Mouse (Mus musculus) T-helper 17 cell (primary cell): ENCODE results near the gene Cux1.

Experiments used
- in situ Hi-C, 2 experiments: fragments of 300-600 bp; cut with MboI, MseI; formaldehyde crosslinking; loops; 1 replicate in 1 of 2; 2 replicates in 1 of 2; pipeline ENCODE4 v1.15.1; 2025; ENCODE audit warnings: high pct_unique_total_duplicates in 2 of 2

Cux1 gene

DNA sequence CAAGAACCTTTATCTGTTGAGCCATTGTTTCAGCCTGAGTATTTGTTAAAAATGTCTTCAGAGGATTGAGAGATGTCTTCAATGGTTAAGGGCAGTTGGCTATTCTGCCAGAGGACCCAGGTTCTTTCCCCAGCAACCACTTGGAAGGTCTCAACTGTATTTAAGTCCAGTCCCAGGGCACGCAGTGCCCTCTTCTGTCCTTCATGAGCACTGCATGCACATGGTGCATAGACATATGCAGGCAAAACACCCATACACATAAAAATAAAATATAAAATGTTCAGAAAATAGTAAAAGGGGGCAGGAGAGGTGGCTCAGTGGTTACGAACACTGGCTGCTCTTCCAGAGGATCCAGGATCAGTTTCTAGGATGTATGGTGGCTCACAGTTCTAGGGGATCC, 239.6 kb downstream of the Cux1 start:
- in situ Hi-C loops, result no loop called here

DNA sequence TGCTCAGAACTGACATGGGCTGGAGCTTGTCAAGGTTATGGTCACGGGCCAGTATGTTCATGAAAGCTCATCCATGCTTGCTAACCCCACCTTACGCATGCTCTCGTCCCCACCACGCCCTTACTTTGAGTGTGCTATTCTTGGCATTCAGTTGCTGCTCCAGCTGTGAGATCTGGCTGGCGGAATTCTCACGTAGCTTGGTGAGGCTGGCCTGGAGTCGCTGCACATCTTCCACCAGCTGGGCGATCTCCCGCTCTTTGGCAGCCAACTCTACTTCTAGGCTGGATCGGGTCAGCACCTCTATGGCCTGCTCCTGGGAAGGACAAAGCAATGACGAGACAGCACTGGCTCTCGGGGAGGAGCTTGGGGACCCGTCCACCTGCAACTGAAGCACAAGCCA, 240.7 kb downstream of the Cux1 start:
- in situ Hi-C loops, result no loop called here

DNA sequence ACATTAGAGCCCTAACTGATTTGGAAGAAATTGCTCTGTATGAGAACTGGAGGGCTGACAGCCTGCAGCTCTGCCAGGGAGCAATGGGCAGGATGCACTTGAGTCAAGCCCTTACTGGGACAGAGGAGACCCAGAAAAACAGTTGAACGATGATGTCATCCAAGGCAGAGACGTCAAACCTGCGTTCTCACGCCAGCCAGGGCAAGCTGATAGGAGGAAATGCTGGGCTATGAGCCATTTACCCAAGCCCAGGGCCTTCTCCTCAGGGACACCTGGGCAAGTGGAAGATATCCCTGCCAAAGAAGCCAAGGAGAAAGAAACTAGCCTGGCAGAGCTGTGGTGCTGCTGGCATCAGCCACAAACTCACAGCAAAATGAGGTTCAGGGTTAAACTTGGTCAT, 242.8 kb downstream of the Cux1 start:
- in situ Hi-C loops, result no loop called here

DNA sequence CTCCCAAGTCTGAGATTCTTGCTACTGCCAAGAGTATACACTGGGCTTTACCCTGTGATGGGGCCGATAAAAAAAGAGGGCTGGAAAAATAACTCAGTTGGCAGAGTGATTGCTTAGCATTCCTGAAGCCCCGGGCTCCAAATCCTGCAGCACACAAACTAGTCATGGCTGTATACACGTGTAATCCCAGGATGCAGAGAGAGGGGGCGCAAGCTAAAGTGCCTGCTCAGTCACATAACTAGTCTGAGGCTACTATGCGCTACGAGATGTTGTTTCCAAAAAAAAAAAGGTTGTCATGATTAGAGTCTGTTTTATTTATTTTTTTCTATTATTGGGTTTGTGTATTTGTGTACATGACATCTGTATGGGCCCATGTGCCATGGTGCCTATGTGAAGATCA, 245.9 kb downstream of the Cux1 start:
- in situ Hi-C loops, result no loop called here

DNA sequence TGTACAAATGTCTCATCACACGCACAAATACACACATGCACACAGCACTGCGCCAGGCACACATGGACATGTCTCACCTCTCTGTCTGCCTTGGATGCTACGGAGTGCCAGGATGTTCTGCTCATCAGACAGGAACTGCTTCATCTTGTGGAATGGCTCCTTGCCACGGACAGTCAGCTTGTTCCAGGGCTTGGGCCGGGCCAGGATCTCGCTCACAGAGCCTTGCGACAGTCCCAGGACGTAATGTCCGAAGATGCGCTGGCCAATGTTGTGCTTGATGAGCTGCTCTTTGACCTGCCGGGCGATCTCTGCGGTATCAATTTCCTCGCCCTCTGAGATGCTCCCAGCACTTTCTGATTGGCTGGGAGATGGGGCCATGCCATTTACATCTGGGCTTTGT, 254.7 kb downstream of the Cux1 start:
- in situ Hi-C loops, result no loop called here

DNA sequence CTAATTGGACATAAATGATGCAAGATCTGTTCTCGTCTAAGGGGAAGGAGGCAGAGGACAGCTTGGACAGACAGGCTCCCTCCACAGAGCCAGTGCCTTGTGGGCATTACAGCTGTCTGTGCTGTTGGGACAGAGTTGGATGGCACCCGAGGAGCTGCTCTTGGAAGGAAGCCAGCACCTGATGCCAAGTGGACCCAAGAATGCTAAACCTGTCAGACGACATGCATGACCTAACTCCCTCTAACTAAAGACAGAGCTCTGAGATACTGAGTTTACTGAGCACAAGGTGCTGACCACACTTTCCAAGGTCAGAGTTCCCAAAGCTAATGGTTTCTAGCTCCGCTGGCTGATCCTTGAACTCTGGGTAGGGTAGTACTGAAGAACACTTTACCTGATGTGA, 255.1 kb downstream of the Cux1 start:
- in situ Hi-C loops, result no loop called here

DNA sequence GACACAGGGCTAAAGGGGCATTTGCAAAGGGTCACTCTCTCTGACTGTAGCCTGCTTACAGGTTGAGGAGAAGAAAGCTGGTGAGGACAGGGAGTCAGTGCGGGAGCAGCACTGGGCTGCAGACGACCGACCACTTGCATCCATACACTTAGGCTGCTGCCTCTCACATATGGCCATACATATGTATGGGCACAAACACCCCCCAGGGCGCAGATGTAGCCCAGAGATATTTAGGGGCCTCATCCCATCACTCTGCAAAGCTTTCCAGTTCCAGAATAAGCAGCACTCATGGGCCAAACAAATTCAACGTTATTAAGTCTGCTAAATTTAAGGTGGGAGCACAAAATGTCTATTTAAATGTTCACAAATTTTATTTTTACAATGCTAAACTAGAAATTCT, 261.0 kb downstream of the Cux1 start:
- in situ Hi-C loops, result no loop called here

DNA sequence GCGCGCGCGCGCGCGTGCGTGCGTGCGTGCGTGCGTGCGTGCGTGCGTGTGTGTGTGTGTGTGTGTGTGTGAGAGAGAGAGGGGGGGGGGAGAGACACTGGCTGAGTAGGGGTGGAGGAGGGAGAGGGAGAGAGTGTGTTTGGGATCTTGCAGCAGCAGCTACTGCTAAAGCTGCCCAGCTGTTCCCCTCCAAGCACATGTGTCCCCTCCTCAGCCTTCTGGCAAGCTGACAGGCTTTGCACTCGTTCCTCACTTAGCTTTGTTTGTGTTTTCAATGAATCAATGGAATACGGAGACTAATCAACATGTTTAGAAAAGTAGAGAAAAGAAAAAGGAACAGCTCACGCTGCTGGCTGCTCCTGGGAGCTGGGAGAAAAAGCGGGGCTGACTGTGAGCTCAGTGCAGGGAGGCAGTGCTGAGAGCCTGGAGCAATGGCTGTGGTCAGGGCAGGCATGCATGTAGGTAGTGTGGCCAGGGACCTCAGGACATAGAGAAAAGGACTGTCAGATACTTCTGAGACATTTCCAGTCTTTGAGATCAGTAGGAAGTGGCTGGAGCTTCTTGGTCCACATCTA, 263.8 kb downstream of the Cux1 start:
- in situ Hi-C loops, result no loop called here

DNA sequence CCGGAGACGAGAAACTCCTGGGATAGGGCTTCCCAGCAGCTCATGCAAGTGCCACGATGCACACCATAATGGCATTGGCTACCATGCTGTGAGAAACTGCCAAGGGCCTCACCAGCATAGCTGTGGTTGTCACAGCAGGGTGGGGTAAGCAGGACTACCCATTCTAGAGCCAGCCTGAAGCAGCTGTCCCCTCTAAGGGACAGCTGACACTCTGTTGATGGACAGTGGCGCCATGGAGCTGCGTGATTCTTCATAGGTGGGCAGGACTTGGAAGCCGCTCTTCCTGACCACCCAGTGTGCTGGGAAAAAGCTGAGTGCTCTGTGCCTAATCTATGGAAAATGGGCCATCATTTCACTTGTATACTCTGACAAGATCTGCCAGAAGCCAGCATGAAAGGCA, 266.4 kb downstream of the Cux1 start:
- in situ Hi-C loops, result no loop called here

DNA sequence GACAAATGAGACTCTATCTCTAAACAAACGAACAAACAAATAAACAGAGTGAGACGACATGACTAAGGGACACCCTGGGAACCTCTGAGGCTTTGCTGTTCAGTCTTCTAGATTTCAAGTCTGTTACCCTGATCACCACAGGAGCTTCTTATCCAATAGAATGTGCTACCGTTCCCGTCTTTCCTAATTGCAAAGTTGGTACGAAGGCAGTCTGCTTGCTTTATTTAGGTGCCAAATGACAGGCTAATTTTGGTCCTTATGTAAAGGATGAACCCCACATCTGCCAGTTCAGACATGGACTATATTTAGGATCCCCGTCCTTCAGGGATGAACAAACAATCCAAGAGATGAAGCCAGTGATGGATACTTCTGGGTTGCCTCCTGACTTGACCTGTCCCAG, 269.6 kb downstream of the Cux1 start:
- in situ Hi-C loops, result no loop called here

DNA sequence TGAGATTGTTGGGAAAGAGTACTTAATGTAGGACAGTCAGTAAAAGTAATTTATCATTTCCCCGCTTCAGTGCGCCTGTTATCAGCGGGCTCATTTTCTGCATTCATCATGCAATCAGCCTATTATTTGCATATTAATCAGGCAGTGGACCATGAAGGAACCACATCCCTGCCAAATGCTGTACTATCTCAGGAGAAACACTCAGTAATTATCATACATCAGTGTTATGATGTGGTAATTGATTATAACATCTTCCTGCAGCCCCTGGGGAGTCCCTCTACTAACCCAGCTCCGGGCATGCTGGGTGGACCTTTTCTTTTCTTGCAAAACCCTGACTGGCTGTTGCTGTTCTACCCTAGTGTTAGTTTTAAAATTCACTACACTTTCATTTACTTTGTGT, 270.4 kb downstream of the Cux1 start:
- in situ Hi-C loops, result no loop called here

DNA sequence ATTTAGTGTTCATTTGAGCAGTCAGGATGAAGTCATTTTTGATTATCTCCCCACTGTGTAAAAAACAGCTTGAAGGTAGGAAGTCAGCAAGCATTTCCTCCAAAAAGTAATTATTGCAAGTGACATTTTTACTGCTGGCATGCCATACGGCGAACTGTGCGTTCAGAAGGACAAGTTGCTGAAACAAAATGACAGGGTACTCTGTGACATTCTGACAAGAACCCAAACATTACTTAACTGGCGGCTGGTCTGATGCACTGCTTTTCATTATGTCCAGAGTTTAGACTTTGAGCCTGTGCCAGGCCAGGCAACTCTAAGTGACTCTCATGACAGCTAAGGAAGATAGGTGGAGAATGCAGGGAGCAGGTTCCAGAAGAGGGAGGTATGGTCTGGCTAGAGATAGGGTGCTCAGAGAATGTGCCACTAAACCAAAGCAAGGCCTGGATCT, 274.3 kb downstream of the Cux1 start:
- in situ Hi-C loops, result no loop called here

DNA sequence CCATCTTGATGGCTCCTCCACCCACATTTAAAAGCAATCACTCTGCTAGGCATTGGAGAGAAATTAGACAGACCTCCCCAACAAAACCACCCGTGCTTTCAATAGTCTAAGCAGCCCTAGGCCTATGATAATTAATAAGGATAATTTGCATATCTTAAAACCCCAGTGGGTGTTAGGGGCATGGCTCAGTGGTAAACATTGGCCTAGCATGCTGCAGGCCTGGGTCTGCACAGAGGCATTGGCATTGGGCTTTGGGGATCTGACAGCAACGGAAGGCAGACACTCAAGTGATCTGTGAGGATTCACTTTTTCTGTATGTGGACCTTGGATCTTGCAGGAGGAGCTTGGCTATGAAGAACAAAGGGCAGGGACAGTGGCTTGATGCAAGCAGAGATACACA, 274.9 kb downstream of the Cux1 start:
- in situ Hi-C loops, result no loop called here

DNA sequence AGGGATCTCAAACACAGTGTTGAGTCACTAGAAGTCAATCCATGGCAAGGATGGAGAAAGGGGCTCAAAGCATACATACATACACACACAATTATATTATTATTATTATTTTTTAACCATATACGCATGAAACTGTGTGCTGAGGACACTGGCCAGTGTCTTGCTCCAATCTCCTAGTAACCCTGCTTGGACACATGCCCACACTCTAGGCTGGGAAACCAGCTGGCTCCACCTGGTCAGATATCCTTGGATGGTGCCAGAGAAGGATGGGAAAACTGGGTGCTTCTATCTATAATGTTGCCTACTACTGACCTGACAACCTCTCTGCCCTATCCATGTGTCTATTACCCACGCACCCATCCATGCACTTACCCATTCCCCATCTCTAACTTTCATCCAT, 275.7 kb downstream of the Cux1 start:
- in situ Hi-C loops, result no loop called here

DNA sequence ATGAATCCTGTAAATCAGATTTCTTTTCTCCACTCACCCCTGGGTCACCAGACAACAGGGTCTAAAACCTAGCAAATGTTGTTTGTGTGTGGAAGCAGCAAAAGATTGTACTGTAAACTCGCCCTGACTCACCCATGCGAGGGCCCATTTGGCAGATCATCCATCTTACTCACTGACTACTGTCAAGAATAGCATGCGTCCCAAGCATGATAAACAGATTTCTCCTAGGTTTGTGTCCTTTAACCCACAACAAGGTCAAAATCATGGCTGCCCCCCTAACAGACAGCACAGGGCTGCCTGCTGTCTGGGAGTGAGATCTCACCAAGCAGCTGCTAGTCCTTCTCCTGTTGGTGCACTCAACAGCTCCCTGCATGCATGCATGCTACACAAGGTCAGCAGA, 277.5 kb downstream of the Cux1 start:
- in situ Hi-C loops, result no loop called here

DNA sequence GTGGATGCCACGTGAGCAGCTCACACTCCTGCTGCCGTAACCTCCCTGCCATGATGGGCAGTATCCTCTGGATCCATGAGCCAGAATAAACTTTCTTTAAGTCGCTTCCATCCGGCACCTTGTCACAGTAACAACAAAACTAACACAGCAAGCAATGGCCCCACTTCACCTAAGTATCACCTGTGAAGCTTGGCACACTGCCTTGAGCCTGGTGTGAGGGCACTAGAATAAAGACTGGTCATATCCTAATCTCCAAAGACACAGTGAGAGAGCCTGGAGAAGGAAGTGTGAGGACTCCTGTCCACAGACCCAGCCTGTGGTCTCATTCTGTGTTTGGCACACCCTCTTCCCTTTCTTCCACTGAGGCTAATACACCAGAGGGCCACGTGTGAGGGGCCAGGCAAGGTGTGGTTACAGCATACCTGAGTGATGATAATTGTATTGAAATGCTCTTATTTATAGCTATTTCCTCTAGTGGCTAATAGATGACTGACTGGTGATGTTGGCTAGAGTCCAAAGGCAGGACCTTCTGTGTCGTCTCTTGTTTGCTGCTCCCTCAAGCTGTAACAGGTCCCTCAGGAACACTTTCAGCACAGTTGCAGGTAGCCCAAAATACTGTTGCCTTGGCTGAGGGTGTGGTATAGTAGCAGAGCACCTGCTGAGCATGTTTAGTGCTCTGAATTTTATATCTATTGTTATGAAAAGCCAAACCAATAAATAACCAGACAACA, 278.8 kb downstream of the Cux1 start:
- in situ Hi-C loops, result no loop called here

DNA sequence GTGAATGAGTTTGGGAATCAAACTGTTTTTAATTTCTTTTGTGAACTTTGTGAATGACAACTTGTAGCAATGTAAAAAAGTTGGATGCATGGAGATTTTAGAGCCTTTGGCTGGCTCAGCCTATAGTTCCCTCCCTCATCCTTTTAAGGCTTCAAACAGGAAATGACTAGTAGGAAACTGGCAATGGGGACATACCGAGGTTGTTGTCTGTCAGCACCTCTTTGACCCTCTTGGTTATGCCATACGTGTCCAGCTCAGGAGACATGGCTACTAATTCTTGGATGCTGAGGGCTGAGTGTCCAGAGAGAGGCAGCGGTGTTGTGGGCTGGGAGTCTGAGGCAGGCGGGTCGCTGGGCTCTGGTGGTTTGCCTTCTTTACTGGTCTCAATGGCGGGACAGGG, 280.7 kb downstream of the Cux1 start:
- in situ Hi-C loops, result no loop called here

DNA sequence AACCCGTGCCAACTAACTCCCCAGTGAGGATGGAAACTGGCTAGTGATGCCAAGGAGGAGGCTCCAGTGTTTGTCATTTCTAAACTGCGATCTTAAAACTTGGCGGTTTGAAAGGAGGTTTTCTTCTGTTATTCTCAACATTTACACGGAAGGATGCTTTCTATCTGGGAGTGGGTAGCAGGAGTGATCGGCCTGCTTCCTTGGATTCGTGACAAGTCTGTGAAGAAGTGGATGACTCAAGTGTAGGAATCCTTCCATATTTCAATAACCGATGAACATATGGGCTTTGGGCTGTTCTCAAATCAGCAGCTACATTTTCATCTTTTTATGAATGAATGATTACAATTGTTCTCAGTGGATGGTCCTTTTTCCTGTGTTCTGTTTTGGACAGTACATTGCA, 282.2 kb downstream of the Cux1 start:
- in situ Hi-C loops, result no loop called here

DNA sequence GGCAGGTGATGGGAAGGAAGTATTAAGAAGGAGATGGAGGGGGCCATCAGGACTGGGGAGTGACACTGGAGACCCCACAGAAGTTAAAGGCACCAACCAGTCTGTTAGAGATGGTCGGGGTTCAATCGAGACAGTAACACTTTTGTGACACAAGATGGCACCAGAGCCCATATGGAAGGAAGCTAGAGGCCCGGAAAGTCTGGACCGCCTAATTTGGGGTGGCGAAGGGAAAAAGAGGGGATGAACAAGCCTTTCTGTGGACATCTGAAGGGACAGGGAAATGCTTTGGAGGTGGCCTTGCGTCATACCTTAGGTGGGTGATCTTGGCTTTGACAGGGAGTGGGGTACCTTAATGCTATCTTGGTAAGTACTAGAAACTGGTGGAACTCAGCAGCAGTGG, 285.9 kb downstream of the Cux1 start:
- in situ Hi-C loops, result no loop called here

DNA sequence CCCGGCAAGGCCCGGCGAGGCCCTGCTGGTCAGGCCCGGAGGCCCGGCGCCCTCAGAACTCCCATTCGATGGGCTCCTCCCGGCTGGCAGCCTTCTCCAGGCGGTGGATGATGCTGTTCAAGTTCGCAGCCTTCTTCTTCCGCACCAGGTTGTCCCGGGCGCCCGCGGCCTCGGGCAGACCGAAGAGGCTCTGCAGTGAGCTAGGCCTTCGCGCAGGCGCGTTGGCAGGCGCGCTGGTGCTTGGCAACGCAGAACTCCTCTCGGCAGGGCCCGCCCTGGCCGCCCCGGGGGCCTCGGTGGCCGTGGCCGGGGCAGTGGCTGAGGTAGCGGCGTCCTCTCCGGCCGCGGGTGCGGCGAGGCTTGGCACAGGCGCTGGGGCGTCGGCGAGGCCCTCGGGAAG, 292.6 kb downstream of the Cux1 start:
- in situ Hi-C loops, result loop anchor here in 1 of 2 experiments (25.0 kb wide), 1 partner anchor 388 kb away; no protein-coding TSS in a partner anchor

DNA sequence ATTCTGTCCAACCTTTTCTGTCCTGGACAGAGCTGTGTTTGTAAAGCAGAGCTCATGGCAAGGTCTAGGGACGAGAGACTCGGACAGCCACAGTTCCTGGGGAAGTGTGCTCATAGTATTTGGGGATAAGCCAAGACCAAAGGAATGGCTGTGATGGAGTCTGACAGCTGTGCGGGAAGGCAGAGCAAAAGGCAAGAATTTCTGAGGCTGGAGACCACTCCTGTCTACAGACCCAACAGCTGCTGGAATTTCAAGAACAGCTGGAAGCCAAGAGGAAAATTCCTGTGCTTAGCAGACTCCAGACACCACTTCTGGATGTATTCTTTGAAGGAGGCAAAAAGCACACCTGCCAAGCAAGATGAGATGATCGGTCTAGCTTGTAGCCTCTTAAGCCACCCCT, 297.4 kb downstream of the Cux1 start:
- in situ Hi-C loops, result loop anchor here in 1 of 2 experiments (25.0 kb wide), 1 partner anchor 392 kb away; no protein-coding TSS in a partner anchor

DNA sequence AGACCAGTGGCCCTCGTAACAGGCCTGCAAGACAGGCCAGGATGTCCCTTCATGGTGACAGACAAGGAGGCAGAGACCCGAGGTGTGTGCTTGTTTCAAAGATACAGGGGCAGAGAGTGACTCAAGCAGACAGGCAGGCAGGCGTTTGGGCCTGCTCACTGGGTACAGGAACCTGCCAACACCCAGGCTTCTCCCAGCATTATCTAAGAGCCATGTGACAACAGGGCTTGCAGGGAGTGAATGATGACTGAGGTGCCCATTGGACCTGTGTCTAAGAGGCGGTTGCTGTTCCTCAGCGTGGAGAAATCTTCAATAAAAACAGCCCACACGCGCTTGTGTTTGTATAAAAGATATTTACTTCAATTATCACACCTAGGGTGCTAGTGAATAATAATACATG, 301.2 kb downstream of the Cux1 start:
- in situ Hi-C loops, result loop anchor here in 1 of 2 experiments (25.0 kb wide), 1 partner anchor 396 kb away; no protein-coding TSS in a partner anchor

DNA sequence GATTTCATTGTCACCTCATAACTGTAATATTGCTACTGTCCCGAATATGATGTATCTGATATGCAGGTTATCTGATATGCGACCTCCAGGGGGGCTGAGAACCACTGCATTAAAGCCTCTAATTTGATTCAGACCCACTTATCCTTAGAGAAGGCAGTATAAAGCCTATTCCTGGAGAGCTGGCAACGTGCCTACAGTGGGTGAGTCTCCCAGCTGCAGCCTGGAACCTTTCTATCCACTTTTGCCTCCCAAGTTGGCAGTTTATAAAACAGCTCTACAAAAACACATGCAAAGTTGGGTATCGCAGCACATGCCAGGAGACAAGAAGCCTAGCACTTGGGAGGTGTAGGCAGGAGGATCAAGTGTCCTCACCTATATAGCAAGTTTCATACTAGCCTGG, 303.9 kb downstream of the Cux1 start:
- in situ Hi-C loops, result loop anchor here in 1 of 2 experiments (25.0 kb wide), 1 partner anchor 399 kb away; no protein-coding TSS in a partner anchor
